Mouse (Mus musculus): ENCODE results near the gene Camkmt.

The Camkmt gene

DNA sequence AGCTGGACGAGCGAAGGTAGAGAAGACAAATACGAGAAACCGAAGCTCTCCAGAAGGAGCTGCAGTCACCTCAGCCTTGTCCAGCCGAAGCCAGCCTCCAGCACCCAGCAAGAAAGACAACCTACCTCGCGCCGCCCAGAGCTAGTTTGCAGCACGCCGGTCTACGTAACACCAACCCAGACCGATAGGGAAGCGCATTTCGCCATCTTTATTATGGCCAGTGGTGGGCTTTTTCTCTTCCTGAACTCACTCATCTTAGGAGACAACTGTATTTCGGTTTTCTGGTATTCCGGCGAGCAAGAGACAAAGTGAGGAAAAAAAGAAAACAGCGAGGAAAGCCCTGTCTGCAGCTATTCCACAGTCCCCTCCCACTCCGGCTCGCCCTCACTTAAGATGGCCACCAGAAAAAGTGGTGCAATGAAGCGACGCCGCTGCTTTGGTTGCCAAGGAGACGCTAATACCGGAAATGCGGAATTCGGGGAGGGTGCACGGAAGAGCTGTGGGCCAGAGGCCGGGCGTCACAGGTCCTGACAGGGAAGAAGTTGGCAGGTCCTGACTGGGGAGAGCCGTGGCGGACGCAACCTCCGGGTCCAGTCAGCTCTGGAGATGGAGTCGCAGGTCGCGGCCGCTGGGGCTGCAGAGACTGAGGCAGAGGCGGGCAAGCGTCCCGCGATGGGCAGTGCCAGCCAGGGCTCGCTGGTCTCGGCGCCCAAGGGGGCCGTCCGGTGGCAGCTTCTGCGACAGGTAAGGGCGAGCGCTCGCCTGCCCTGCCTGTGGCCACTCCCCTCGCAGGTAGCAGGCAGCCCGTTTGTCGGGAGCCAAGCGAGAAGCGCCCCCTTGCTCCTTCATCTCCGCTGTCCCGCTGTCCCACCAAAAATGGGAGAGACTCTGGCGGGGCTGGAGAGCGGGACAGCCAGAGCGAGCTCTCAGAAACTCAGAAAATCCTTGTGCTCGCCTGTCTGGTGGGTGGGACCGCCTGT is at the start of gene Camkmt, which contains the start of gene Prepl:
Gene Camkmt, plus strand, starts transcription at position 433 of the 980 bp plus-strand sequence.
Gene Prepl, minus strand, starts transcription at position 122 of the 980 bp plus-strand sequence.
- peak; percentile 96 for DNase-seq

DNA sequence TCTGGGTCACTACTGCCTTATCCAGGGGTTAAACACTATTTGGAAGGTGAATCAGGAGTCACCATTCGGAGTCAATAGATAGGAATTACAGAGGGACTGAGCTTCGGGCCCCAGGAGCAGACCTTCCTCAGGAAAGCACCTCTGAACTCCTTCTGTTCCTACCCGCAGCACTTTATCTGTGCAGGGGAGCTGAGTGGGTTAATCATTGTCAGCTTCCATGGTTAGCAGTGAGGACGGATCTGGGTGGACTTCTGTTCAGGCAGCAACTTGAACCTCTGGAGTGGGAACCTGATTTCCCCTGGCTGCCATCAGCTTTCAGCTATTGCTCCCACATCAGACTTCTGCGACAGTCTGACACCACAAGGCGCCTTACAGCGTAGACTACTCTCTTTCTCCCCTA is 49.4 kb upstream of the Camkmt start:
- peak; percentile 80 for DNase-seq

DNA sequence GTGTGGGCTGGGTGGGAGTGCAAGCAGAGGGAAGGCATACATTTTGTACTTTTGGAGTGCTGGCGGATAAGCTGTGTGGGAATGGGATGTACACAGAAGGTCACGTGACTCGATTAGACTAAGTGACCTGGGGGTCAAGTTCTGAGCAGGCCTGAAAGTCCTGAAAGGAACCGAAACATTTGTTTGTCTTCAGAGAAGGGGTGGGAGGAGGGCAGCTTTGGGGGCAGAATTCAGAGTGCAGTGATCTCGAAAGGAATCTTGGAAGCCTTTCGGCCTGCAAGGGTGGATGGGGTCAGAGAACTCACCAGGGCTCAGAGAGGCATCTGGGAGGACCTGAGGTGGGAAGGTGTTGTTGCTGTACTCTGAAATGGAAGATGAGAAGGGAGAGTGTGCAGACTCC is 47.9 kb upstream of the Camkmt start:
- DNase-seq, result peak; percentile 89

DNA sequence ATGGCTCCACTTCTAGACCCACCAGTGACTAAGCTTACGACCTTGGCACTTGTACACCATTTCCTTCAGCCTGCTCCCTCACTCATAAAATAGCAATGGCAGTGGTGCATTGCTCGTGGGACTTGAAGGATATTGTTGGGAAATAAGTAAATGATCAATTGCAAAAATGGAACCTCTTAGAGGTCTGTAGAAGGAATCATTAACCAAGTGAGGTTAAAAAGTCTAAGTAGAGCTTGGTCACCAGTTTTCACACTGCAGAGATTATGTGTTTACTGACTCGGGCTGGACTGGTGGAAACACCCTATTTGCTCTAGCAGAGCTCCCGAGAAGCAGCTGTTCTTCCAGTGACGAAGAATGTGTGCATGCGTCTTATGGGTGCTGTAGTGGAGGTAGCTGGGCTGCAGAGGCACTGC is 46.9 kb upstream of the Camkmt start:
- DNase-seq, result peak; percentile 76

DNA sequence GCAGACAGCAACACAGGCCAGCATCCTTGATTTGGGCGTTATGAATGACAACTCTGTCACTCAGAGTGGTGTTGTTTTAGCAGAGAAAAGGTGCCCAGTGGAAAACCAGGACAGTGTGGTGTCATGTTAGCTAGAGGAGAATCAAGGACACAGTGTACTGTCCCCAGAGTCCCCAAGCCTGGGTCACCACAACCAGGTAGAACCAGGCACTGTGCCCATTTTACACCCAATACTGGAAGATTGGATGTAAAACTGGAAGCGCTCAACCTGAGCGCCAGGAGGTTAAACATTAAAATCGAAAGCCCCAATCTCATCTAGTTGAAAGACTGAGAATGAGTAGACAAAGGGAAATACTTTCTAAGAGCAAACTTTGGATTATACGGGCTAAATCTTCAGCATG is 45.9 kb upstream of the Camkmt start:
- peak; percentile 83 for DNase-seq

DNA sequence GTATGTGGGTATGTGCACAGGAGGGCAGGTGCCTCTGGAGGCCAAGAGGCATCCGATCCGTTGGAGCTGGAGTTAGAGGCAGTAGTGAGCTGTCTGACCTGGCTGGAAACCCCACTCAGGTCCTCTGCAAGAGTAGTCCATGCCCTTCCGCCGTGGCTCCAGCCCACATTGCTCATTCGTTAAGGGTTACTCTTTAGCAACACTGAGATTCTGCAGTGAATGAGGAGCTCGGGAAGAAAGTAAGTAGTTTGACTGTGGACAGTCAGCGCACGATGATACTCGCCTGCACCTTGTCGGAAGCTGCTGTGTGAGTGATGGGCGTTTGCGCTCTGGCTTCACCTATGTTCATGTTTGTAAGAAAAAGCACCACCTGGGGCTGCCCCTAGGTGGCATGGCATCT is 45.2 kb upstream of the Camkmt start:
- DNase-seq, result peak; percentile 44

DNA sequence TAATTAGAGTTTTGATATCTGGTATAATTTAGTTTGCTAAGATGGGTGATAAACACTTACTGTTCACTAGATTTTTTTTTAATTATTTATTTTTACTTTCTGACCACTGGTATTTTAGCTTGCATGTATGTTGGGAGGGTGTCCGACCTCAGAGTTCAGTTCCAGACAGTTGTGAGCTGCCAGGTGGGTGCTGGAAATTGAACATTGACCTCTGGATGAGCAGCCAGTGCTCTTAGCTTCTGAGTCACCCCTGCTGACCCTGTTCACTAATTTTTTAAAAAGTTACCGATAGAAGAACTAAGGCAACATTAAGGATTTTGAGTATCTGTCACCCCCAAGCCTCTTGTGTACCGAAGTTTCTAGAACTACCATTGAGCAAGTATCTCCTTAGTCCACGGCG is 42.0 kb upstream of the Camkmt start:
- DNase-seq, result peak; percentile 56

DNA sequence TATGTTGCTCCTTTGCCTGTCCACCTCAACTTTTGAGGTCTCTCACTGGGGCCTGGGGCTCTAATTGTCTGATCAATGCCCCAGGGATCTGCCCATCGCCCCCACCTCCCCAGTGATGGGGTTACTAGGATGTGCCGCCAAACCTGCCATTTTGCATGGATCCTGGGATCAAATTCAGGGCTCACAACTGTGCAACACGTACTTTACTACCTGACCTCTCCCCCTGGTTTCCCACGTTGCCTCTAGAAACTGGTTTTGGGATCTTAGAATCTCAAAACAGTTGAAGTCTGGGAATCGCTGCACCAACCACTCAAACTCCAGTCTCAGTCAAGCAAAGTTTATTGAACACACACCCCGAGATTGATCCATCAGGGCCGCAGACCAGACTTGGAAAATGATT is 32.1 kb upstream of the Camkmt start:
- DNase-seq, result no peak

DNA sequence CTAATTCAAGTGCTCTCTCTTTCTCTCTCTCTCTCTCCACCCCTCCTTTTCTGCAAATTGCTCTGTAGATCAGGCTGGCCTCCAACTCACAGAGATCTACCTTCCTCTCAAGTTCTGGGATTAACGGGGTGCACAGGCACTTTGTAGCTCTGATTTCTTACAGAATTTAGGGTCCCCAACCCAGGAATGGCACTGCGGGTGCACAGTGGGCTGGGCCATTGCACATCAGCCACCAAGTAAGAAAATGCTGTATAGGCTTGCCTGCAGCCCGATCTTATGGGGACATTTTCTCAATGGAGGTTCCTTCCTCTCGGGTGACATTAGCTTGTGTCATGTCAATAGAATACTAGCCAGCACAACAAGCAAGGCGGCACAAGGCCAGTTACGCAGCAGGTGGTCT is 31.2 kb upstream of the Camkmt start:
- no peak for DNase-seq

DNA sequence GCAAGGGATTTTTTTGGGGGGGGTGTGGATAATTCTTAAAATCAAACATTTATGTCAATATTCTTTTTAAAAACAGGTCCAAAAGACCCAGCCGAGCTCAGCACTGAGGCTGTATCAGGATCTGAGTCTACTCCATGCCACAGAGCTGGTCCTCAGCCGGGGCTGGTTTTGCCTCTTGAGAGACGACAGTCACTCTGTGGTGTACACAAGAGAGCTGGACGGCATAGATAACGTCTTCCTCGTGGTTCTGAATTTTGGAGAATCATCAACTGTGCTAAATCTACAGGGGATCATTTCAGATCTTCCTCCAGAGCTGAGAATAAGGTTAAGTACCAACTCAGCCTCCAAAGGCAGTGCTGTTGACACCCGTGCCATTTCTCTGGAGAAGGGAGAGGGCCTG is 26.8 kb upstream of the Camkmt start:
- DNase-seq, result no peak

DNA sequence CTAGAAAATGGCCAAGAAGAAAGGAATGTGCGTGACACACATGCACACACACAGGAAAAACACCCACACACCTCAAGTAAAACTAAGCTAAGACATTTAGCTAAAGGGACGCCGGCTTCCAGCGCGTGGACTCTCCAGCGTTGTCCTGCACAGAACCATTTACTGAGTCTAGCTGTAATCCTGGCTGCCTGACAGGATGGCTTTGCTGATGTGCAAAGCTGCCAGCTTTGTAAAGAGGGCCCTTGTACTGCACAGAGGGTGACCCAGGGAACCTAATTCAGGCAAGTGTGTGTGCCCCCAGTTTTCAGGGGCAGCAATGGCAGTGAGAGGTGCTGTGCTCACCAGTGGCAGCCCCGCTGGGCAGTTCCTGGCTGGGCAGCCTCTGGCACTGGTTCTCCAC is 23.0 kb upstream of the Camkmt start:
- no peak for DNase-seq

DNA sequence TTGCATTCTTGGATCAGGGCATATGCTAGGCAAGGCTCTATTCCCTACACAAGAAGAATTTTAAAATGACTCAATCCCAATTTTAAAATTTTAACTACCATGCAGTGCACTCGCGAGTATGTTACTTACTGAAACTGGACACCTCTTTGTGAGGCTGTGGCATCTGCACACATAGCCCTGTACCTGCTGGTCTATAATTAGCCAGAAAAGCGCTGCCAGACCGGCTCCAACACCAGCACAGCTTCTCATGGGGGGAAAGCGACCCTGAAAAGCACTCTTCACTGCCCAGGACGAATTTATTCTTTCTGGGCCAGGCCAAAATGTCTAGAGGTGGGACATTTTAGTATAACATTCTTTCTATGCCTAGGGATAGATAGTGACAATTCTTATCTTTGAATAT is 19.7 kb upstream of the Camkmt start:
- no peak for DNase-seq

DNA sequence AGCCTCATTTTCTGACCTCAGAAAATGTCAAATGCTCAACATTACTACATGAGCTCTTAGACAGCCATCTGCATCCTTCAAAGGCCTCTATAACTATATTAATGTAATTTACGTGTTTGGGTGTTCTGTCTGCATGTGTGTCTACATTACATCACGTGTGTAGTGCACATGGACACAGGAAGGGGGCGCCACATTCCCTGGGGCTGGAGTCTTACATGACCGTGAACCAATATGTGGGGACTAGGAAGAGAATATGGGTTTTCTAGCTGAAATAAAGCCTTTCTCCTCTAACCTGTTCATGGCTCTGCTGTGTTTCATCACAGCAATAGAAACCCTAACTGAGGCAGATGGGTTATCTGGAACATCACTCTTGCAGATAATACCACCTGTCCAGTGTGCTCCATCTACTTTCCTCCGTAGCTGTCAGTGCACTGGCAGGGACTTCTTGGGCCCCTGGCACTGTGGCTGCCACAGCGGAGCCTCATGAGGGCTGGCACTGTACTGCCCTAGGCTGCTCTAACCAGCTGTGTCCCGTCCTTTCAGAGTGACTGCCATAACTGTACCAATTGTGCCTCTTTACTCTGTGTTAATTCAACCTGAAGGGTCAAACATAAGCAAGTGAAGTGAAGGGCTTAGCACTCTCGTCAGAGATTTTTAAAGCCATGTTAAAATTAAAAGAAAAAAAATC is 19.1 kb upstream of the Camkmt start:
- no peak for DNase-seq

DNA sequence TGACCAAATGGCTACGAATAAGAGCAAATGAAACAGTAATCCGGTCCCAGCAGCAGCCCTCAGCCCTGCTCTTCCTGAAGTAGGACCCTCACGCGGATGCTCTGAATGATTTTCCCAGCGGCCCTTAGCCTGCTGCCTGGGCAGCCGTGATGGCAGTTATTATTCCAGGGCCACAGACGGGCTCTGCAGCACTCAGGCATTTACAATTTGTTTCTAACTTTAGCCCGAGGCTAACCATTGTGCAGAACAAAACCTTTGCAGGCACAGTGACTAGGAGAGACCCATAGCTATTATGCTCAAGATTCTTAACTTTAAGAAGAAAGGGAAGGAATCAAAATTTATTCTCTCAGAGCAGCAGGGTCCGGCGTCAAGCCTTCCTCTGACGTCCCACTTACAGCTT is 18.0 kb upstream of the Camkmt start:
- DNase-seq, result no peak

DNA sequence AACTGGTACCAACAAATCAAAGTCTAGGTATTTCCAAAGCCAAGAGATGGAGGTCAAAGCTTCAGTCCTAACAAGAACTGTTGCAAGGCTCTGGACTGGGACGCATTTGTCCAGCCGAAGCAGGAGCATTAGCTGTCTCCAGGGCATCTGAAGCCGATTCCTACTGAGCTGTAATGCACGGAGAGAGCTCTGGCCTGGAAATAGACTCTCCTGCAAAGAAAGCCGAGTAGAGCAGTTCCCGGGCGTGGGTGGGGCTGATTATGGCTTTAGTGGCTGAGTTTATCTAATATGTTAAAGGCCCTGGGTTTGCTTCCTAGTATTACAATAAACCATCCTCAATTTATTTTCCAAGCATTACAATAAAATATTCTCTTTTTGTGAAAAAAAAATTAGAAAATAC is 17.1 kb upstream of the Camkmt start:
- no peak for DNase-seq

DNA sequence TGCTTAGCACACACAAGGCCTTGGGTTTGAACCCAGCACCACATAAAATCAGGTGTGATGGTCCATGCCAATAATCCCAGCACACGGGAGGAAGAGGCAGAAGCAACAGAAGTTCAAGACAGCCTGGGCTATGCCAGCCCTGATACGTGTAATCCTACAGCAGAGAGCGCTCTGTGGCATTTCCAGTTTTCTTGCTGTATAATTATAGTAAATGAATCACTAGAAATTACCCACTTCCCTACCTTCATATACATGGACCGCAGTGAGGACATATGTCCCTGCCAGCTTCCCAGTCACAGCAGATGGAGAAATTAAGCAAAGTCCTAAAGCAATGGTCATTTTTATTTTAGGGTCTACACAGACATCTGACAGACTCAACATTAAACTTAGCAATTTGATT is 16.3 kb upstream of the Camkmt start:
- DNase-seq, result no peak

DNA sequence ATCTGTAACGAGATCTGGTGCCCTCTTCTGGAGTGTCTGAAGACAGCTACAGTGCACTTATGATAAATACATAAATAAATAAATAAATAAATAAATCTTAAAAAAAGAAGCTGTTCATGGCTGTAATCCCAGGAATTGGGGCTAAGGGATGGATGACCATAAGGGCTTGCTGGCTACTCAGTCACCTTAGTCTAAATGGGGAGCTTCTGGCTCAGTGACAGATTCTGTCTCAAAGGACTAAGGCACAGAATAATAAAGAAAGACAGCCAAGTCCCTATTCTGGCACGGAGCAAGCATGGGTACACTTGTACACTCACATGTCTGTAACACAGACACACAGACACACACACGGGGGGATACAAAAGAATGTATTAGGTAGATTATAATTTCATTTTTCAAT is 11.1 kb upstream of the Camkmt start:
- no peak for DNase-seq

DNA sequence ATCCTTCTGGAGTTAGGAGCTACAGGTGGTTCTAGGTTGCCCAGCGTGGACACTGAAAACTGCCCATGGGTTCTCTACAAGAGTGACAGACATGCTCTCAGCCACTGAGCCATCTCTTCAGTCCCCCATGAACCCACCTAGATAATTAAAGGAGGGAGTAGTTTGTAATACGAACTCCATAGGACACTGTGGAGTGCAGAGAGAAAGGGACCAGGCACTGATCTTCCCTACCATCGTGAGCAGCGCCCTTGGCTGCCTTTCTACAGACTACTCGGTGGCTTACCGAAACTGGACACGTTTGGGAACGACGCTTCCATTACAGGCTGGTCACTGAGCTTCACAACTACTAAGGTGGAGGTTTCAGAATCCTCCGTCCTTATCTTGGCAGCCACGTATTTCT is 9.6 kb upstream of the Camkmt start:
- DNase-seq, result no peak

DNA sequence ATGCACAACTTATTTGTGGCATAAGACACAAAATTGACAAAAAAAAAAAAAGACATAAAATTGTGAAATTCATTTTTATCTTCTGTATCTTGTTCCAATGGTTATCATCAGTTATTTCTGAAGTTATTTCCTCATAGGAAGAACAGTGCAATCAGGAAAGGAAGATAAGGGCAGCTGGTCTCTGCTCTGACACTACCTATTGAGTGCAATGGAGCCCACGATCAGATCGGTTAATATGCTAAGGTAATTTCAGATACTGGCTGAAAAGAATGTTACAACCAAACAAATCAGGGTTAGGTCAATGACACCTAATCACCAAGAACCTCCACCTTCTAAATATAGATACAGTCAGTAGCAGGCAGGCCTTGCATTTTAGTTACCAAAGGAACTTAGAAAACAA is 5.0 kb upstream of the Camkmt start:
- DNase-seq, result no peak

DNA sequence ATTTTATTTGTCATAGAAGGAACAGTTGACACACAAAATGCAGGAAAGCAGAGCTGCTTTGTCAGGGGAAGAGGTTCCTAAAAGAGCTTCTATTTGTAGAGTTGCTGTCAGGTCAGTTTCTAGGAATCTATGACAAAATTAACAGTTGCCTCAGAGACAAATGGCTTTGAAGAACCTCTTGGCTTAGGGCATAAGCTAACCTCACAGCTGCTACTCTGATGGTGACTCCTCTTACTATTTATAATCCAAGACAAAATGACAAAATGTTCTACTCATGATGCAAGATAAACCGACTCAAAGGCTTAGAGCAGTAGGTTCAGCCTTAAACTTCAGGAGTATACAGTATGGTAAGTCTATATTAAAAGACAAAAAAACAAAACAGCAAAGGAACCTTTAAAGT is 3.9 kb upstream of the Camkmt start:
- no peak for DNase-seq

DNA sequence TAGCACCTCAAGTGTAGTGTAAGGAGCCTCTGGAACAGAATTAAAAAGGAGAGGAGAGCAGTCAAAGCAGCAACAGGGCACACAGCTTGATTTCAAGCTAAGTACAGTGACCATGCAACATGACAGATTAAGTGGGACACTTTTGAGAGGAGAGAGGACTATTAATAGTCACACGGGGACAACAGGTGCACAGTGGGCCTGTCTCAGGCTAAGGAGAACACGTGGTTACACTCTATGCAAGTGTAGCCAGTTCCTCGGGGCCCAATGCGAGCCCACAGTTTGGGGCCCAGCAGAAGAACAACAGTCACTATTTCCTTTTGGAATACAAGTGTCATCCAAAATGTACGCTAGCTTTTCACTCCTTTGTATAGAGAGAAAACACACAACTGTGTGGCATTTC is 2.8 kb upstream of the Camkmt start:
- no peak for DNase-seq

DNA sequence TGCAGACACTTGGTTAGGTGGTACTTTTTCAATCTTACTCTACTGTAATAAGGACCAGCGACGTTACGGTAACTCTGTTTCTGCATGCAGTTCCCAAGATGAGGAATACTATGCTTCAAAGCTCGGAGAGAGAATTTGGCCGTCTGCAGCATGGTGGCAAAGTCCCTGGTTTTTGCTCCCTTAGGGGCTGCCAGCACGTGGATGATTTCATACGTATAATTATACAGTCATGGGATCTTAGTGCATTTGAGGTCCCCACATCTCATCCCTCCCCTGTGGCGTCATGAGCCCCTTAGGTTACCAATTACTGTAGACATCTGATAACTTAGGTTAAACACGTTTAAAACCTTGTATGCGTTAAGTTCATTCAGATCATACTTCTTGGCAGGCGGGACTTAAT is 2.0 kb upstream of the Camkmt start:
- DNase-seq, result no peak

DNA sequence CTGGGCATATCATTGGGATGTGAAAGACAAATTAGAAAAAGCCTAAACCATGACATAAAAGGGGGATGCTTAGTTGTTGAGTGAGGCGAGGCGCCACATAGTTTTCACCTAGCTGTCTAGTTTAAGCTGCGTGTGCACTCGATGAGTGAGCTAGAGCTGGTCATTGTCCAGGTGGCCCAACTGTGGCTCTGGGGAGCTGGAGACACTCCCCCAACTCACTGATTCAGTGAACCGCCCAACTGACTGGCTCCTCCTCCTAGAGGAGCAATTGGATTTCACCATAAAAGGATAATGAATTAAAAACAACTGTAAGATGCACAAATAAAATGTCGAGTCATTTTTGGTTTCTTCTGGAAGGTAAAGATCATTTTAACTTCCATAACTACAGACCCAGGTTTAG is 1.3 kb upstream of the Camkmt start:
- no peak for DNase-seq

DNA sequence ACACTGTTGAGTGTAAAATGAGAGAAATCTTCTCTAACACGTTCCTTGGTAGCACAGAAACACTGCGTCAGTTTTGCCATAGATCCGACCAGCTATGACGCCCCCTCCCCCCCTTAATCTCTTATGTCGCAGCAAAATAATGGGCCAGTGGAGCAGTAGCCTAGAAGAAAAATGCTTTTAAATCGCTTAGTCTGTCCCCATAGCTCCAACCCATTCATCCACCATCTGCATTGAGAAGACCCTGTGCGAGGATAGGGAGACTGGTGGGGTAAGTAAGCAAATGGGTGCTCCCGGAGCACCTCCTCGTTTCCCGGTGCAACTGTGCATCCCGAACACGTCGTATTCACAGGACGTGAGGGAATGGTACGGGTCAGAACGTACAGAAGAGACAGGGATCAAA is 731 bp upstream of the Camkmt start:
- no peak for DNase-seq

Data from kidney, adult 11 months (tissue).